Mouse (Mus musculus): ENCODE results near the gene Celsr2. TPM values are rescaled to one million over a fixed set of nuclear protein-coding genes. Genes with fewer than 3 reads are reported as not detected.
A peak's percentile ranks its signal among the peaks of the same experiment; 100 is the strongest.

Gene Celsr2
- total RNA-seq (2021): 1 to 10 TPM; 5.6 to 8.1 TPM
- long read RNA-seq, experiment 1, partial matches to known transcripts: 0 of 1 reads
- long read RNA-seq, experiment 1, other reads (novel, unspliced or antisense): 1 of 1 reads
- long read RNA-seq, experiment 2, partial matches to known transcripts: 1 of 2 reads
- long read RNA-seq, experiment 2, other reads (novel, unspliced or antisense): 1 of 2 reads

- peak; percentile 44 to 66 for DNase-seq
Observed at GRCm38 (mm10) chr3:108414857-108415830, at the start of gene Celsr2. Celsr2 (minus strand) TSS chr3:108415552.

DNA sequence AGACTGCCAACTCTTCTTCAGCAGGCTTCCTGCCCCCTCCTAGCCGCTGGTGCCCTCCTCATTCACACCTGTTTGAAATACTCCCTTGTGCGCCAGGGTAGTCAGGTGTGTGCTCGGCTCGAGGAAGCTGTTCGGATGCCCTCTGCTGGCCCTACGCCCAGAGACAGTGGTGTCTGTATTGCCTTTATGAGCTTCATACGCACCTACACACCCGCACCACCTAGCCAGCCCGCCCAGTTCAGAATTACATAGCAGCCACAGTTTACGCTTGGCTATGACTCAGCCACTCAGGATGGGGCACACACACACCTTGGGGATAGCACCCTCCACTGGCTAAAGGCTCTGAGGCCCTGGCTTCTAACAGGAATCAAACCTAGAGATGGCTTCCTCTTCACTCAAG is 43.5 kb upstream of the Celsr2 start:
- peak in 1 of 2 experiments; percentile 20 for DNase-seq

DNA sequence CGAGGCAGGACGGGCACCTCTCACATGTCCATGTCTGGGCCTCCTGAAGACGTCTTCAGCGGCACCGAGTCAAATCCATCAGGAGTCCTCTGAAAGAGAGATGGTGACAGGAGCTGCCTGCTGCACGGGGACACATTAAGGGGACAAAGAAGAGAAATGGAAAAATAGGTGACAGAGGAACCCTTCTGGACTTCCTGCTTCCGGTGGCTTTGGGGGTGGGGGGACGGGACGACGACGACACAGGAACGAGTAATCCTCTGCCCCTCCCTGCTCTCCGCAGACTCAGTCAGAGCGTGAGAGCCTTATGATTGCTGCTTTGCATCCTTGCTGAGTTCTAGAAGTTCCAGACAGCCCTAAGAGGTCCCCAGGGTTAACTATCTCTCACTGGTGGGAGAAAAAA is 43.0 kb upstream of the Celsr2 start:
- no peak for DNase-seq

DNA sequence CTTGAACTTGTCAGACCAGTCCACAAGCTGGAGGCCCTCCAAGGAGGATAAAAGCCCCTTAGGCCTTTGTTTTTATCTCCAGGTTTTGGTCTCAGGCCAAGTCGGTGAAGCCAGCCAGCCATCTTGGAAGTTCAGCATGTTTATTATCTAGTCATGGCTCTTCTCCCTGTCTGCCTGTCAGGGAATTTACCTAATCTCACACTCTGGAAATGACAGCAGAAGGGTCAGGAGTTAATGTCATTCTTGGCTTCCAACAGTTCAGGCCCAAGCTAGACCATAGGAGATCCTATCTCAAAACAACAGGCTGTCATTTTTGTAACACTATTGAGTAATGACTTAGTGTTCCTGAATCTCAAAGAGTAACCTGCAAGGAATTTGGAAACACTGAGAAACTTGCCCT is 38.8 kb upstream of the Celsr2 start:
- DNase-seq: no peak

DNA sequence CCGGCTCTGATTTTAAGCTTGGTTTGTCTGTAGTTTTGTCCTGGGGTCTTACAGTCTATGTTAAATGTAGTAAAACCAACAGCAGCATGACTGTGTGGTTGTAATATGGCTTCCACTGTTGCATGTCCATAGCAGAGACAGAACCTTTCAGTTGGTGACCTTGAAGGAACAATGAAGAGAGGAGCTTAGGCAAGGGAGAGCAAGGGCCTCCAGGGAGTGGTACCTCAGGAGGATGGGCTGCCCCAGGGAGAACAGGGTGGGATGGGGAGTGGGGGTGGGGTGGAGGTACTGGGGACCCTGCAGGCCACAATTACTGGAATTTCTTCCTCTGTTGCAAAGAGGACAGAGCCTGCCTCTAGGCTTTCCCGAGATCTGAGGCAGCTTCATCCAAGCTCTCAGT is 36.6 kb upstream of the Celsr2 start:
- no peak for DNase-seq

GRCm38 (mm10) chr3:108445366-108445705 is 30.0 kb upstream of the Celsr2 start:
- no peak for DNase-seq

GRCm38 (mm10) chr3:108444698-108445365 is 29.5 kb upstream of the Celsr2 start, which contains the start of gene Sars:
Sars (minus strand) TSS chr3:108445209.
- peak; percentile 95 to 97 for DNase-seq

- DNase-seq: peak; percentile 64 to 78
Observed at GRCm38 (mm10) chr3:108444029-108444428, 28.7 kb upstream of the Celsr2 start.

DNA sequence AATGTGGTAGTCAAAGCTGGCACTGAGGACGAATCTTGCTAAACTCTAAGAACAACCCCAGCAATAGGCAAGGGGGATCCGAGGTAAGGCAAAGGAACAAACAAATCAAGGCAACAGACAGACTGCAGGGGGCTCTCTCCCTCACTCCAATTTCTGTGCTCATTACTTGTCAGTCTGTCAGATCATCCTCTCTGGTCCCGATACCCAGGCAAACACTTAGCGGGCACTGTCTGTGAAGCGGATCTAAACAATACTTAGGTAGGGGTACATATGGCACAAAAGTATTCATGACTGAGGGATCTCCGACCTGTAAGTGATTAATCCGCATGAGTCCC is 21.0 kb upstream of the Celsr2 start:
- DNase-seq: no peak

GRCm38 (mm10) chr3:108435701-108436379 is 20.5 kb upstream of the Celsr2 start:
- DNase-seq: no peak

- DNase-seq: no peak
Observed at GRCm38 (mm10) chr3:108433881-108434495, 18.6 kb upstream of the Celsr2 start.

GRCm38 (mm10) chr3:108433188-108433880 is 18.0 kb upstream of the Celsr2 start:
- no peak for DNase-seq

GRCm38 (mm10) chr3:108432542-108433187 is 17.3 kb upstream of the Celsr2 start:
- no peak for DNase-seq

- DNase-seq: no peak
Observed at GRCm38 (mm10) chr3:108425624-108426018, 10.3 kb upstream of the Celsr2 start.

DNA sequence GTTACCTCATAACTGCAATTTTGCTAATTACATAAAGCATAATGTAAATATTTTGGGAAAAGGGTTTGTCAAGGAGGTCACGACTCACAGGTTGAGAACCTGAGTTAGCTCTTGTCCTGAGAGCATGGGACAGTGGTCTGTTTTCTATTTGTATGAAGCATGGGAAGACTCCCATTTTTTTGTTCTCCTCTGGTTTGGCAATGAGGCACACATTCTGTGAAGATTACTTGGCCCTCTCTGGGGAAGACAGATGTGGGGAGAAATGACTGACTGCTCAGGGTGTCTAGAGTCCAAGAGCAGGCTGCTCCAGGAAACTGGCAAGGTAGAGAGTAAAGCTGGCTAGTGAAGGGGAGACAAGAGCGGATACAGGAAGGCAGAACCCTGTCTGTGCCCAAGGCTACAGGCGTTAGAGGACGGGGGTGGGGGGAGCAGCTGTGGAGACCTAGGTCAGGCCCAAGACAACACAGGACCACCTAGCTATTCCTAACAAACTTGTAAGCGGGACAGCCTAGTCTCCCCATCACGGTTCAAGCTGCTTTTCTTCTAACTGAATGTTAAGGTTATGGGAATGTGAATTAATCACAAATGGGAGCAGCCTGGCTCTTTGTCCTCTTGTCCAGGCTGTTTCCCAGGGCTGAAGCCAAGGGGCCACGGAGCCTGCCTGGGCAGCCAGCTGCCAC is 9.7 kb upstream of the Celsr2 start:
- no peak for DNase-seq

- peak; percentile 62 to 69 for DNase-seq
Observed at GRCm38 (mm10) chr3:108423844-108424801, 8.8 kb upstream of the Celsr2 start.

DNA sequence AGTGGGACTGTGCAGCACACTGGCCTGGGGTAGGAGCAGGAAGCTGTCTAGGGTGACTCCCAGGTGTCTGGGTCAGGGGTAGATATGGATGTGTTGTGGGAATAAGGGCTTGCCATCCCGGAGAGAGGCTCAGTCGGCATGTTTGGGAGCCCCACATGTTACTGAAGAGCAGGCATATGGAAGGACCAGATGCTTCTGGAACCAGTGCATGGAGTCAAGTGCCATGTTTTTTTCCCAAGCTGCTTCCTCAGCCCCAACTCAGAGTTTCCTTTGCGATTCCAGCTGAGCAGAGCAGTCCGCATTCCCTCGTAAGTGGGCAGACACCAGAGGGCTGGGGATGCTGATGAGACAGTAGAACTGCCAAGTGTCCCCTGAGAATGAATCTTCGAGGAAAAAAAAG is 7.7 kb upstream of the Celsr2 start:
- no peak for DNase-seq

DNA sequence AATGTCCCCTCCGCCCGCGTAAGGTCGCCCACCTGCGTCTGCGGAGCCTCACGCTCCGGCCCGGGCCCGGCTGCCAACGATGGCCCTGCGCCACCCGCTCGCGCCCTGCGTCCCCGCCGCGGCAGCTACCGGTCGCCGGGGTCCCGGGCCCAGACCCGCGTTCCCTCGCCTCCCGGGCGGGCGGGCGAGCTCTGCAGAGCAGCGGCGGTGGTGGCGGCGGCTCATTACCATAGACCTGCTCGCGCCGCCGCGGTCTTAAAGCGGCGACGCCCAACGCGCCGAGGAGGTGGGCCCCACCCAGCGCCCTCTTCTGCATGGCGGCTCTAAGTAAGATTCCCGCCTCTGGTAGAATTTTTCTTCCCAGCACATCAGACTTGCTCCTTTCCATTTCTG is 475 bp upstream of the Celsr2 start:
- DNase-seq: peak; percentile 81 to 89
